Mouse (Mus musculus) kidney, embryonic 16.5 days (tissue): ENCODE results near the gene C87436. TPM values are rescaled to one million over a fixed set of nuclear protein-coding genes. Genes with fewer than 3 reads are reported as not detected.

Experiments used
- ATAC-seq: fragments of 200-750 bp; cut with Nextera tagmentation; 2 replicates; pipeline ENCODE4 v1.8.0; 2017; ENCODE audit warnings: moderate TSS enrichment; ENCODE audit not compliant: low FRiP score, low TSS enrichment
- H3K27ac ChIP-seq: fragments of 300-500 bp; sonication (generic); 2 replicates; pipeline ENCODE4 v1.5.1; 2014; ENCODE audit warnings: low read length
- H3K27me3 ChIP-seq: fragments of 300-500 bp; sonication (generic); 2 replicates; pipeline ENCODE4 v1.6.1; 2014; ENCODE audit warnings: low read length, control low read depth, mixed read lengths; ENCODE audit not compliant: insufficient read depth
- H3K36me3 ChIP-seq: fragments of 300-500 bp; sonication (generic); 2 replicates; pipeline ENCODE4 v1.6.1; 2014; ENCODE audit warnings: low read length, control low read depth, mixed read lengths; ENCODE audit not compliant: insufficient read depth
- H3K4me1 ChIP-seq: fragments of 300-500 bp; sonication (generic); 2 replicates; pipeline ENCODE4 v1.6.1; 2014; ENCODE audit warnings: low read length, control low read depth, mixed read lengths; ENCODE audit not compliant: insufficient read depth
- H3K4me2 ChIP-seq: fragments of 300-500 bp; sonication (generic); replicated peaks from 2 replicates; pipeline ENCODE4 v1.6.1; 2014; ENCODE audit warnings: low read depth, low read length
- H3K4me3 ChIP-seq: fragments of 300-500 bp; sonication (generic); 2 replicates; pipeline ENCODE4 v1.5.1; 2014; ENCODE audit warnings: mild to moderate bottlenecking, low read length
- H3K9ac ChIP-seq: fragments of 300-500 bp; sonication (generic); replicated peaks from 2 replicates; pipeline ENCODE4 v1.6.1; 2014; ENCODE audit warnings: low read length
- H3K9me3 ChIP-seq: fragments of 300-500 bp; sonication (generic); 2 replicates; pipeline ENCODE4 v1.6.1; 2016; ENCODE audit warnings: low read length, control low read depth
- WGBS: fragments of 180-500 bp; shearing (Covaris S2); extraction: QIAGEN DNeasy Blood & Tissue Kit; methylation state at CpG from one replicate; pipeline ENCODE4 v1.1.7; 2014; 5-methylcytosine and 5-hydroxymethylcytosine counted together
- polyA plus RNA-seq: library from polyadenylated mRNA; unstranded; fragments of >200 nt; fragmentation: Nextera tagmentation; extraction: Ambion mirVana; gene quantifications from 2 replicates; pipeline ENCODE4 v1.2.1, GENCODE M21; 2015

The C87436 gene
- polyA plus RNA-seq, 1 experiment from 2014 or later, result 22.0 TPM

DNA sequence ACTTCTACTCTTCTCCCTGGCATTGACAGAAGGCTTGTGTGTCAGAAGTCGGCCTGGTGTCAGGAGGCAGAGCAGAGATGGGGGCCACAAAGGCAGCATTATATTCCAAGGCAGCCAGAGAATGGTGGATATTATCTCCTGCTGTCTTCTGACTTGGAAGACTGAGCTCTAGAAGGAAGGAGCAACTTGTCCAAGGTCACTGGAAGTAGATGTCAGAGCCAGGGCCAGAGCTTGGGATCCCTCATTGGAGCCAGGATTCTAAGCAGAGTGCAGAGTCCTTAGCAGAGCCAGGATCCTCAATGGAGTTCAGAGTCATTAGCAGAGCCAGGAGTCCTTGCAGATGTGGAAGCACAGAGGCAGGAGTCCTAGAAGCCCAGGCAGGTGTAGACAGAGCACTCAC lies 77.8 kb downstream of the C87436 start:
- Histone ChIP-seq H3K36me3 (peaks cover under 1% of the 10 kb centered on the region; the same call in 1 of the 2 replicates), H3K4me3 (no peak overlapping the region), H3K9ac (no peak overlapping the region), H3K4me2 (no peak overlapping the region), H3K9me3 (no peaks in the 10 kb centered on the region), H3K27ac (no peak overlapping the region), H3K27me3 (no peaks in the 10 kb centered on the region), H3K4me1 (no peaks in the 10 kb centered on the region)
- no peak for ATAC-seq
- 83% methylated on average over 1 of the region's 1 CpGs for WGBS

DNA sequence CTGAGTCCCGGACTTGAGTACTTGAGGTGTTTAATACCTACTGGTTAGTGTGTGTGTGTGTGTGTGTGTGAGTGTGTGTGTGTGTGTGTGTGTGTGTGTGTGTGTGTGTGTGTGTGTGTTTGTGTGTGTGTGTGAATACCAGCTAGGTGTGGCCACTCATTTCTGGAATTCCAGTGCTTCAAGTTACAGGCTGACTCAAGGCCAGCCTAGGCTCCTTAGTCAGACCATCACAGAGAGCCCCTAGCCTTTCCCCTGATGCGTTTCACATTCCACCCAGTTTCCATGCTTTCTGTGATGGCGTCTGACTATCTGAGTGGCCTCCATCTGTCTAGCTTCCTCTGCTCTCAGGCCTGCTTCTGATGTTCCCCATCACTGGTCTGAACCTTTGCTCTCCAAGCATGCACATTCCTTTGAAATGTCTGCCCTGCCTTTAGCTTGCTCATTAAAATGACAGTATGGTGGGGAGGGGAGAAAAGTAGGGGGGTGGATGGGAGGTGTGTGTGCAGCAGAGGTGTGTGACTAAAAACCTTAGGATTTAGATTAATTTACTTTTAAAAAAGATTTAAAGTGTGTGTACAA lies 81.7 kb downstream of the C87436 start:
- peaks cover 14% of the 10 kb centered on the region for H3K36me3 ChIP-seq
- no peak overlapping the region for H3K4me2 ChIP-seq
- peaks cover 15% of the 10 kb centered on the region for H3K4me1 ChIP-seq
- 0 out of 2 replicates have a peak, but pooled peaks have one; percentile 50 for ATAC-seq
- H3K4me3 ChIP-seq, result no peak overlapping the region
- peak overlapping the region; percentile 46; the same call in 1 of the 2 replicates for H3K27ac ChIP-seq
- H3K9ac ChIP-seq, result no peak overlapping the region
- no peaks in the 10 kb centered on the region for H3K27me3 ChIP-seq
- WGBS, result 73% methylated on average over 3 of the region's 3 CpGs
- no peaks in the 10 kb centered on the region for H3K9me3 ChIP-seq

GRCm38 (mm10) chr6:86522001-86522911 lies 84.1 kb downstream of the C87436 start:
- Histone ChIP-seq H3K9me3 (no peaks in the 10 kb centered on the region), H3K36me3 (peaks cover 19% of the 10 kb centered on the region), H3K9ac (no peak overlapping the region), H3K4me3 (no peak overlapping the region; the same call in 1 of the 2 replicates), H3K4me1 (peaks cover 15% of the 10 kb centered on the region), H3K27ac (peak overlapping the region; percentile 92), H3K27me3 (no peaks in the 10 kb centered on the region), H3K4me2 (peak overlapping the region; percentile 70)
- no peak for ATAC-seq
- WGBS, result 84% methylated on average over 5 of the region's 5 CpGs

Other genes starting within 250 kb of the C87436 start
- 7.7 and 9.1 TPM in 2 replicates for gene Tgfa, start 243.2 kb upstream of the C87436 start, polyA plus RNA-seq
- gene Fam136a, start 72.7 kb upstream of the C87436 start, polyA plus RNA-seq, result 145 and 146 TPM in 2 replicates
- 575 and 578 TPM in 2 replicates for gene Snrpg, start 67.1 kb upstream of the C87436 start, polyA plus RNA-seq
- gene Pcyox1, start 41.2 kb upstream of the C87436 start, polyA plus RNA-seq, result 113 and 119 TPM in 2 replicates
- 187 and 221 TPM in 2 replicates for gene Tia1, start 34.2 kb upstream of the C87436 start, polyA plus RNA-seq
- gene Gm44790, start 11.7 kb upstream of the C87436 start, polyA plus RNA-seq, result 0.80 TPM in 1 of 2 replicates, not detected in the other
- 195 and 234 TPM in 2 replicates for gene Pcbp1, start 87.9 kb downstream of the C87436 start, polyA plus RNA-seq
- 0.89 and 0.99 TPM in 2 replicates for gene Asprv1, start 189.8 kb downstream of the C87436 start, polyA plus RNA-seq
- 11.8 and 11.9 TPM in 2 replicates for gene Mxd1, start 230.8 kb downstream of the C87436 start, polyA plus RNA-seq
- gene Snrnp27, start 246.1 kb downstream of the C87436 start, polyA plus RNA-seq, result 95.5 and 102 TPM in 2 replicates